Mouse (Mus musculus): Measurements from ENCODE around the gene Ints6. TPM values are rescaled to one million over a fixed set of nuclear protein-coding genes. Genes with fewer than 3 reads are reported as not detected.

Ints6 gene
- total and polyA plus RNA-seq, 3 experiments, result 3.7 to 16.9 (median 13.6) TPM

- intact Hi-C loops (cut with DNase I), result no loop called here
- H3K4me3 ChIP-seq, result no peak overlapping the region
- H3K36me3 ChIP-seq (ENCODE audit: control insufficient read depth, insufficient read depth, low read length), result peaks cover 4% of the 10 kb centered on the region
- no peak overlapping the region for H3K9ac ChIP-seq (ENCODE audit: low read depth, low read length)
- no peaks in the 10 kb centered on the region for H3K4me1 ChIP-seq (ENCODE audit: control insufficient read depth, insufficient read depth, low read length)
- H3K27ac ChIP-seq, result no peak overlapping the region
- H3K79me2 ChIP-seq (replicated peaks; ENCODE audit: control insufficient read depth, insufficient read depth, low read length), result peaks cover 2% of the 10 kb centered on the region
- WGBS, result 91% methylated on average over 1 of the region's 1 CpGs
- DNase-seq, result no peak
- no peaks in the 10 kb centered on the region for H3K27me3 ChIP-seq (ENCODE audit: control insufficient read depth, insufficient read depth, low read length)
- TF ChIP-seq EP300 (IDR thresholded peaks at IDR 0.05; ENCODE audit: insufficient read depth, low read depth, low read length) (no peak), POLR2A (IDR thresholded peaks at IDR 0.05; ENCODE audit: insufficient read depth, low read depth, low read length) (no peak), CTCF (IDR thresholded peaks at IDR 0.05) (no peak)
Measured at GRCm38 (mm10) chr14:62735646-62736045, 25.3 kb downstream of the Ints6 start.

GRCm38 (mm10) chr14:62733666-62734065, 27.3 kb downstream of the Ints6 start:
- Histone ChIP-seq H3K36me3 (ENCODE audit: control insufficient read depth, insufficient read depth, low read length) (peaks cover 4% of the 10 kb centered on the region), H3K9ac (ENCODE audit: low read depth, low read length) (no peak overlapping the region), H3K79me2 (replicated peaks; ENCODE audit: control insufficient read depth, insufficient read depth, low read length) (peaks cover 2% of the 10 kb centered on the region), H3K4me3 (no peak overlapping the region), H3K27ac (no peak overlapping the region), H3K4me1 (ENCODE audit: control insufficient read depth, insufficient read depth, low read length) (no peaks in the 10 kb centered on the region), H3K27me3 (ENCODE audit: control insufficient read depth, insufficient read depth, low read length) (no peaks in the 10 kb centered on the region)
- intact Hi-C loops (cut with DNase I), result no loop called here
- WGBS, result 89% methylated on average over 2 of the region's 2 CpGs
- DNase-seq, result no peak
- TF ChIP-seq CTCF (IDR thresholded peaks at IDR 0.05) (no peak), EP300 (IDR thresholded peaks at IDR 0.05; ENCODE audit: insufficient read depth, low read depth, low read length) (no peak), POLR2A (IDR thresholded peaks at IDR 0.05; ENCODE audit: insufficient read depth, low read depth, low read length) (no peak)

DNA sequence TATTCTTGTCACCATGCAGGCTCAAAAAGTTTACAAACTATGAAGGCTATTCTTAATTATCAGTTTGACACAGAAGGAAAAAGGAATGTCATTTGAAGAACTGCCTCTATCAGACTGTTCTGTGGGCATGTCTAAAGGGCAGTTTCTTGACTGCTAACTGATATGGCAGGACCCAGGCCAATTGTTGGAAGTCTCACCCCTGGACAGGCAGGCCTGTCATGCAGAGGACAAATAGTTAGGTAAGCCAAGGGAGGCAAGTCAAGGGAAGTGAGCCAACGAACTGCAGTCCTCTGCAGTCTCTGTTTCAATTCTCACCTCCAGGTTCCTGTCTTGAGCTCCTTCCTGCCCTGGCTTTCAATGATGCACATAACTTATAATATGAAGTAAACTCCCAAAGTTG, 29.1 kb downstream of the Ints6 start:
- peaks cover 2% of the 10 kb centered on the region for H3K36me3 ChIP-seq (ENCODE audit: control insufficient read depth, insufficient read depth, low read length)
- H3K4me1 ChIP-seq (ENCODE audit: control insufficient read depth, insufficient read depth, low read length), result no peaks in the 10 kb centered on the region
- intact Hi-C loops (cut with DNase I), result no loop called here
- no peak overlapping the region for H3K4me3 ChIP-seq
- H3K27ac ChIP-seq, result no peak overlapping the region
- no peaks in the 10 kb centered on the region for H3K27me3 ChIP-seq (ENCODE audit: control insufficient read depth, insufficient read depth, low read length)
- TF ChIP-seq EP300 (IDR thresholded peaks at IDR 0.05; ENCODE audit: insufficient read depth, low read depth, low read length), result no peak
- no peak for TF ChIP-seq POLR2A (IDR thresholded peaks at IDR 0.05; ENCODE audit: insufficient read depth, low read depth, low read length)
- no peak for TF ChIP-seq CTCF (IDR thresholded peaks at IDR 0.05)
- 30% methylated on average over 1 of the region's 1 CpGs for WGBS
- H3K79me2 ChIP-seq (replicated peaks; ENCODE audit: control insufficient read depth, insufficient read depth, low read length), result peaks cover 2% of the 10 kb centered on the region
- peak in 1 of 2 experiments; percentile 27 for DNase-seq
- H3K9ac ChIP-seq (ENCODE audit: low read depth, low read length), result no peak overlapping the region

DNA sequence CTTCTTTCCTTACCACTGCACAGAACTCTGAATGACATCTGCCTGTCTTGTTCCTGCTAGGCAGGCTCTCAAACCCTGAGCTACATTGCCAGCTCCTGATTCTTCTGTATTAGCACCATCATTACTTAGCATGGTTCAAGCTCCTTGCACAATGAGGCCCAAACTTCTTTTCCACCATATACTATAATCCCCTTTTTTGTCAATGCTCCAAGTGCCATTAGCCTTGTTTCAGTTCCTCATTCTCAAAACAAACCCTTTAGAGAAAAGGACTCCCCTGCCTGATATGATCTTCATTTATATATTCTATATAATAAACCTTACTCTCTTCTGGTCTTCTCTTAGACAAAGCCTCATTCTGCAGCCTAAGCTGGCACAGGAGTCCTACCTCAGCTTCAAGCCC, 36.4 kb downstream of the Ints6 start:
- intact Hi-C loops (cut with DNase I), result no loop called here
- H3K36me3 ChIP-seq (ENCODE audit: control insufficient read depth, insufficient read depth, low read length), result peaks cover 9% of the 10 kb centered on the region
- no peak overlapping the region for H3K9ac ChIP-seq (ENCODE audit: low read depth, low read length)
- no peaks in the 10 kb centered on the region for H3K27me3 ChIP-seq (ENCODE audit: control insufficient read depth, insufficient read depth, low read length)
- H3K4me1 ChIP-seq (ENCODE audit: control insufficient read depth, insufficient read depth, low read length), result peaks cover 1% of the 10 kb centered on the region
- TF ChIP-seq POLR2A (IDR thresholded peaks at IDR 0.05; ENCODE audit: insufficient read depth, low read depth, low read length) (no peak), EP300 (IDR thresholded peaks at IDR 0.05; ENCODE audit: insufficient read depth, low read depth, low read length) (no peak), CTCF (IDR thresholded peaks at IDR 0.05) (no peak)
- H3K27ac ChIP-seq, result no peak overlapping the region
- no peak overlapping the region for H3K4me3 ChIP-seq
- no peak for DNase-seq
- H3K79me2 ChIP-seq (replicated peaks; ENCODE audit: control insufficient read depth, insufficient read depth, low read length), result no peaks in the 10 kb centered on the region; the same call in 1 of the 2 replicates

- Histone ChIP-seq H3K4me1 (ENCODE audit: control insufficient read depth, insufficient read depth, low read length) (peaks cover 1% of the 10 kb centered on the region), H3K79me2 (replicated peaks; ENCODE audit: control insufficient read depth, insufficient read depth, low read length) (no peaks in the 10 kb centered on the region), H3K4me3 (no peak overlapping the region), H3K9ac (ENCODE audit: low read depth, low read length) (no peak overlapping the region), H3K27ac (no peak overlapping the region), H3K36me3 (ENCODE audit: control insufficient read depth, insufficient read depth, low read length) (peaks cover 9% of the 10 kb centered on the region), H3K27me3 (ENCODE audit: control insufficient read depth, insufficient read depth, low read length) (no peaks in the 10 kb centered on the region)
- TF ChIP-seq EP300 (IDR thresholded peaks at IDR 0.05; ENCODE audit: insufficient read depth, low read depth, low read length) (no peak), POLR2A (IDR thresholded peaks at IDR 0.05; ENCODE audit: insufficient read depth, low read depth, low read length) (no peak), CTCF (IDR thresholded peaks at IDR 0.05) (no peak)
- no peak for DNase-seq
- intact Hi-C loops (cut with DNase I), result no loop called here
- 87% methylated on average over 1 of the region's 1 CpGs for WGBS
Measured at GRCm38 (mm10) chr14:62721625-62722024, 39.3 kb downstream of the Ints6 start.

DNA sequence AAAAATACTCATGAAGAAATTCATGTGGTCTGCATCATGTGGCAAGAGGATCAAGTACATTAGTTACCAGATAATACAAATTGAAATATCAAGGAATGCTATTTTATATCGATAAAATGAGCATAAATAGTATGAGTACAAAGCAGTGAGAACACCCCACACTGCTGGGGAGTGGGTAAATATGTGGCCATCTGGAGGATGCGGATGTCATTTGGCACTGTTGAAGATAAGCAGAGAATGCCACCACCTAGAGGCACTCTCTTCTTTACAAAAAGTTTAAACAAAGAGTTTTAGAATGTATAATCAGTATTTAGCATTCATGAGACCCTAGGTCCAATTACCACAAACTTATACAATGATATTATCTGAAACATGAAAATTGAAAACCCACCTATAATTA, 42.8 kb downstream of the Ints6 start:
- WGBS, result 87% methylated on average over 2 of the region's 2 CpGs
- Histone ChIP-seq H3K4me1 (ENCODE audit: control insufficient read depth, insufficient read depth, low read length) (no peaks in the 10 kb centered on the region), H3K9ac (ENCODE audit: low read depth, low read length) (no peak overlapping the region), H3K27ac (no peak overlapping the region), H3K36me3 (ENCODE audit: control insufficient read depth, insufficient read depth, low read length) (peaks cover 9% of the 10 kb centered on the region), H3K27me3 (ENCODE audit: control insufficient read depth, insufficient read depth, low read length) (no peaks in the 10 kb centered on the region), H3K79me2 (replicated peaks; ENCODE audit: control insufficient read depth, insufficient read depth, low read length) (no peaks in the 10 kb centered on the region), H3K4me3 (no peak overlapping the region)
- no peak for DNase-seq
- intact Hi-C loops (cut with DNase I), result no loop called here
- no peak for TF ChIP-seq CTCF (IDR thresholded peaks at IDR 0.05)
